Mouse (Mus musculus) monocyte, adult 5-6 weeks (primary cell): ENCODE data around the gene Eid2. TPM values are rescaled to one million over a fixed set of nuclear protein-coding genes. Genes with fewer than 3 reads are reported as not detected.
A peak's percentile ranks its signal among the peaks of the same experiment; 100 is the strongest.

Experiments used
- ATAC-seq: fragments of 153-309, 156-312 bp; replicated peaks from 2 replicates; pipeline ENCODE4 v1.8.0; 2017; ENCODE audit warnings: mild to moderate bottlenecking; ENCODE audit not compliant: low TSS enrichment, insufficient number of reproducible peaks, severe bottlenecking, poor library complexity, low FRiP score
- total RNA-seq: library from RNA; stranded (forward); fragments of 200-1000, 200-491, 200-594 nt; gene quantifications from 3 replicates; pipeline ENCODE4 v1.2.3, GENCODE M21; 2017

Eid2 gene
- total RNA-seq, 1 experiment from 2014 or later: 0.29 TPM

GRCm38 (mm10) chr7:28280630-28281029 is 12.9 kb downstream of the Eid2 start:
- ATAC-seq: no peak

DNA sequence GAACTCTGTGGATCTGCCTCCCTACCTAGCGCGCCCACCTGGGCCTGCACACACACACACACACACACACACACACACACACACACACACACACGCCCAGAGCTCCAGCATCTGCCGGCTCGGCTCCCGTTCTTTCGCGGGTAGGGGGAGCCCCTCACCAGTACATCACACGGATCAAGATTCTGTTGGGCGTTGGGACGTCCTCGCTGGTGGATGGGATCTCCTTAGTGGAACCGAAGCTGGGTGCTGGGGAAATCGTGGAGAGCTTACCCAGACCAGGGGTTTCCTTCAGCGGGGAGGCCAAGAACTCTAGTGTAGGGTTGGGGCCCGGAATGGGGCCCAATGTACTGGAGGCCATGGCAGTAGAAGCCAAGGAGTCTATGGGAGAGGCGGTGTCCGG is 22.5 kb downstream of the Eid2 start:
- no peak for ATAC-seq

GRCm38 (mm10) chr7:28290638-28291590 is 23.2 kb downstream of the Eid2 start, which contains the start of gene Selenov:
TSS of gene Selenov (minus strand) at chr7:28291186.
- ATAC-seq: no peak

- ATAC-seq: no peak
Measured at GRCm38 (mm10) chr7:28294481-28294880, 26.8 kb downstream of the Eid2 start.

DNA sequence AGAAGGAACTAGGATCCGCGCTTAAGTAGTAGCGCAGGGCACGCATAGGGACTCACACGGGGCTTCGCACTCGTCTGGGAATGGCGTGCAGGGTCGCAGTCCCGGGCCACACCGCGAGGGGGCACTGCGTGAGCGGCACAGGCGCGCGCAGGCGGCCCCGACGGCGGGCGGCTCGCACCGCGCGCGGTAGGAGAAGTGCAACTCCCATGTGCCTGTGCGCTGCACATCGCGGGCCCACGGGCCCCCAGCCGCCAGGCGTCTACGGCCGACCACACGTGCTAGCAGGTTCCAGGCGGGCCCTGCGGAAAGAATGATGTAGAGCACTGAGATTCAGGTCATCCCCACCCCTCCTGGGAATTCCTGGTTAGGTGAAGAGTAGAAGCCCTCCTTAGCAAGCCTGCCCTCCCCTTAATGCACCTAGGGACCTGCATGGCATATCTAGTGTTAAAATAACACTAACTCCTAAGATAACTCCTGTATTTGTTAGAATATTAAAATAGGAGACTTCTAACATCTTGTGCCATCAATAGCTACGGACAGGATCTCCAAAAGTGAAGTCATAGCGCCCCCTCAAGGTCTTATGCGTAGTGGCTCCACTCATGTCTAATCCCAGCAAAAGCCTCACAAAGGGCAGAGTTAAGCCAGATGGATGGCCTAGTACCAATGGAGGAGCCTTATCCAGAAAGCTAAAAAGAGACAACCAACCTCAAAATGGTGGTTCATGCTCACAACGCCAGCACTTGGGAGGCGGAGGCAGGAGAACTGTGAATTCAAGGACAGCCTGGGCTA is 31.4 kb downstream of the Eid2 start:
- ATAC-seq: no peak; the same call in 1 of the 2 replicates

DNA sequence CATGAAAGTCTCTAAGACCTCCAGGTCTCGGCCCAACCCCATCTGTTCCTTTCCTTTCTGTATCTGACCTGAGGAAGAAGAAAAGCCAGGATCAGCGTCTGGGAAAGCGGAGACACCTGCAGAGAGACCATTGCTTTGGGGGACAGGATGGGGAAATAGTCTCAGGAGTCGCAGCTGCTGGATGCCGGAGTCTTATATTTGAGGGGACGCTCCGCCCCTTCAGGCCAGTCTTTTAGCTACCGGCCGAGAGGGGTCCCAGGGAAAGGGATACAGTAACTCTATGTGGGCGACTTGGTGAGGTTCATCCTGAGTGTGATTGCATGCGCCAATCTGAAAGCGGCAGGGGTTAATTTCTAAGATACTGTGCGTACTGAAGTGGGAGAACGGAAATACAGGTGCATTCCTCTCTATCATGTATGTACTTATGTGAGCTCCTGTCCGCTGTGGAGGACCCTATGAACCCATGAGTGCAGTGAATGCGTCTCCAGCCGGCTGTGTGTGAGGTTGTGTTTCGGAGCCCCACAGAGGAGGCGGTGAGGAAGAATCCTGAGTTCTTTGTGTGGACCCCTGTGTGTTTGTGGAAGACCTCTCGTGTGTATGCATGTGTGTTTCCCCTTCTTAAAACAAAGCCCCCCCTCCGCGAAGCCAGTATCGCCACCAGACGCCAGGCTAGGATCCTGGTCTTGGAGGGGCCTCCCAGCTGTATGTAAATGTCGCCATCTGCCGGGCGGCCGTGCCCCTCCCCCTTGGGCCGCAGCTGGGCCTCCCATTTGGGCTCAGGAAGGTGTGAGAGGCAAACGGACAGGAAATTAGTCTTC is 34.1 kb downstream of the Eid2 start, which contains the start of gene Dll3:
Gene Dll3, minus strand, starts transcription at position 623 of the 818 bp plus-strand sequence.
- ATAC-seq: no peak

GRCm38 (mm10) chr7:28305641-28306040 is 38.0 kb downstream of the Eid2 start:
- ATAC-seq: no peak

GRCm38 (mm10) chr7:28306216-28306615 is 38.5 kb downstream of the Eid2 start:
- no peak for ATAC-seq

- no peak for ATAC-seq
Measured at GRCm38 (mm10) chr7:28309737-28310136, 42.1 kb downstream of the Eid2 start.

- peak; percentile 20; the same call in 1 of the 2 replicates for ATAC-seq
Measured at GRCm38 (mm10) chr7:28311151-28311925, 43.7 kb downstream of the Eid2 start.

GRCm38 (mm10) chr7:28311926-28312543 is 44.4 kb downstream of the Eid2 start, which contains the start of gene Timm50:
TSS of gene Timm50 (minus strand) at chr7:28312072.
- peak; percentile 96 for ATAC-seq

GRCm38 (mm10) chr7:28318036-28318435 is 50.4 kb downstream of the Eid2 start:
- ATAC-seq: no peak

DNA sequence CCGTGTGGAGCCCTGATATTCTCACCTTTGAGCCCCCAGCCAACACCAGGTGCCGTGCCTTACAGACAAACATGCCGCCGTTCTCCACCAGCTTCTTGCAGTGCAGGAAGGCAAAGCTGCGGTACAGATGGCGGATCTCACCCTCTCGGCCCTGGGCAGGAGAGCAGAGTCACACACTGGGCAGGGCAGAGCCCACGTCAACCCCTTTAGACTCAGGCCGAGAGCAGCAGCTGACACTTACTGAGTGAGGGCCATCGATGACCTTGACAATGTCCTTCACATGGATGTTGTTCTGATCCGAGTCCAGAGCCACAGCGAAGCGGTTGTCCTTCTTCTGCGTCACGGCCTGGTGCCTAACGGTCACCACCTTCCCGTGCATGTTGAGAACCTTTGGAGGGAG is 51.0 kb downstream of the Eid2 start:
- no peak for ATAC-seq

Other genes starting within 250 kb of the Eid2 start
- gene Psmc4, start 217.8 kb upstream of the Eid2 start, total RNA-seq: 125 to 153 TPM (median 125 TPM) in 3 replicates
- gene Fcgbp, start 196.6 kb upstream of the Eid2 start, total RNA-seq: not detected in 3 replicates
- not detected in 3 replicates for gene 9530053A07Rik, start 138.4 kb upstream of the Eid2 start, total RNA-seq
- gene Fbl, start 98.2 kb upstream of the Eid2 start, total RNA-seq: 53.4 to 77.1 TPM (median 61.5 TPM) in 3 replicates
- 2.9 to 5.9 TPM (median 3.4 TPM) in 3 replicates for gene Dyrk1b, start 88.4 kb upstream of the Eid2 start, total RNA-seq
- gene Eid2b, start 9.9 kb downstream of the Eid2 start, total RNA-seq: 6.0 to 10.2 TPM (median 7.5 TPM) in 3 replicates
- not detected in 3 replicates for gene Selenov, start 23.3 kb downstream of the Eid2 start, total RNA-seq
- gene Dll3, start 34.4 kb downstream of the Eid2 start, total RNA-seq: not detected in 3 replicates
- 12.4 to 37.0 TPM (median 19.8 TPM) in 3 replicates for gene Timm50, start 44.2 kb downstream of the Eid2 start, total RNA-seq
- gene Supt5, start 70.9 kb downstream of the Eid2 start, total RNA-seq: 118 to 138 TPM (median 122 TPM) in 3 replicates
- 691 to 731 TPM (median 723 TPM) in 3 replicates for gene Rps16, start 82.8 kb downstream of the Eid2 start, total RNA-seq
- 8.4 to 13.1 TPM (median 12.7 TPM) in 3 replicates for gene Plekhg2, start 104.7 kb downstream of the Eid2 start, total RNA-seq
- 140 to 403 TPM (median 154 TPM) in 3 replicates for gene Zfp36, start 112.4 kb downstream of the Eid2 start, total RNA-seq
- gene Med29, start 124.8 kb downstream of the Eid2 start, total RNA-seq: 6.9 to 12.3 TPM (median 12.0 TPM) in 3 replicates
- 162 to 264 TPM (median 189 TPM) in 3 replicates for gene Paf1, start 125.1 kb downstream of the Eid2 start, total RNA-seq
- 496 to 674 TPM (median 637 TPM) in 3 replicates for gene Gmfg, start 169.6 kb downstream of the Eid2 start, total RNA-seq
- gene Lrfn1, start 184.1 kb downstream of the Eid2 start, total RNA-seq: 0.78 to 1.3 TPM in 2 of 3 replicates, not detected in the other
- not detected in 3 replicates for gene Ifnl2, start 242.6 kb downstream of the Eid2 start, total RNA-seq